Mouse (Mus musculus): ENCODE results near the gene Acat2.
"Not testable (repeated sequence)": the region's sequence is repeated elsewhere in the genome, so short reads cannot be mapped to it uniquely, and the experiment has no call there.

Gene Acat2

GRCm38 (mm10) chr17:12960331-12960873 lies at the start of gene Acat2:
TSS of gene Acat2 (minus strand) at chr17:12960747.
- DNase-seq (ENCODE audit: low spot score): peak; percentile 91

- DNase-seq (ENCODE audit: low spot score): no peak
Measured at GRCm38 (mm10) chr17:13009887-13010286, 49.3 kb upstream of the Acat2 start.

DNA sequence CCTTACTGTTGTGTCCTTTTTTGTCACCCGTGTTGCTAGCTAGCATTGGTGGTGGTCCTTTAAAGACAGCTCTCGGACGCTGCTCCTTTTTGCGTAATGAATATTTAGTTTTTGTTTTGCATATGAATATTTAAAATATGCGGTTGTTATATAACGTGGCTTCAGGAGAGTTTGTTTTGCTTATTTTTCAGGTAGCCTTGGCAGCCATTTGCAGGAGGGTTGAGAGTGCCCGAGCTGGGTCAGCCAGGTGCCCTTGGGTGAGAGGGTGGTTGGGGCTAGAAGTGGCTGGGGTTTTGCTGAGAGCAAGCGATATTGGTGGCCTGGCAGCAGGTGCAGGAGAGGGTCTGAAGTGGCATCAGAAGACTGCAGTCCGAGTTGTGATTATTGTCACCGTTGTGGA lies 48.0 kb upstream of the Acat2 start:
- DNase-seq (ENCODE audit: low spot score): no peak

DNA sequence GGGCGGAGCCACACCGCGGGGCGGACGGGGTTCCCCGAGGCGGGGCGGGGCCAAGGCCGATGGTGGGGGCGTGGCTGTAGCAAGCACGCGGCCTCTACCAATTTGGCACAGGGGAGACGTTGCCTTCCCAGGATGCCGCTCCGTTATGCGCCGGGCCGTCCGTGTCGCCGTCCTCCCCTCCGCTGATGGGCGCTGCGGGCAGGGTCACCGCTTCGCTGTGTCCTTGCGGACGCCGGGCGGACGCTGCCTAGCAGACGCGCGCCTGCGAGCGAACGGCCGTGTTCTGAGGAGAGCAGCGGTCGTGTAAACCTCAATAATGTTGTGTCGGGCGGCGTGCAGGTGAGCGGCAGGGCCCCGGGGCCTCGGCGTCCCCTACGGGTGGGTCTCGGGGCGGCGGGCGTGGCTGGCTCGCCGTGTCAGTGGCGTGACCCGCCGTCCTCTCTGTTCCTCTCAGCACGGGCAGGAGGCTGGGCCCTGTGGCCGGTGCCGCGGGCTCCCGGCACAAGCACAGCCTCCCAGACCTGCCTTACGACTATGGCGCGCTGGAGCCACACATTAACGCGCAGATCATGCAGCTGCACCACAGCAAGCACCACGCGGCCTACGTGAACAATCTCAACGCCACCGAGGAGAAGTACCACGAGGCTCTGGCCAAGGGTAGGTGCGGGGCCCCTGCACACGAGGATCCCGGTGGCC lies 47.3 kb upstream of the Acat2 start:
- peak; percentile 99 for DNase-seq (ENCODE audit: low spot score)

GRCm38 (mm10) chr17:13006984-13007383 lies 46.4 kb upstream of the Acat2 start:
- DNase-seq (ENCODE audit: low spot score): no peak

DNA sequence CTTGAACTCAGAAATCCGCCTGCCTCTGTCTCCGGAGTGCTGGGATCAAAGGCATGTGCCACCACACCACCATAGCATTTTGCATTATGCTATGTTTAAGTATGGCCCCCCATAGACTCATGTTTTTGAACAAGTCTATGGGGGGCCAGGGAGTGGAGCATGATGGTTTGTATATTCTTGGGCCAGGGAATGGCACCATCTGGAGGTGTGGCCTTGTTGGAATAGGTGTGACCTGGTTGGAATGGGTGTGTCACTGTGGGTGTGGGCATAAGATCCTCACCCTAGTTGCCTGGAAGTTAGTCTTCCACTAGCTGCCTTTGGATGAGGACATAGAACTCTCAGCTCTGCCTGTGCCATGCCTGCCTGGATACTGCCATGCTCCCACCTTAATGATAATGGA lies 46.0 kb upstream of the Acat2 start, which contains the start of gene Sod2:
Gene Sod2 (plus strand): TSS at position 301 of the 400 bp plus-strand sequence.
- not testable (repeated sequence) for DNase-seq (ENCODE audit: low spot score)

DNA sequence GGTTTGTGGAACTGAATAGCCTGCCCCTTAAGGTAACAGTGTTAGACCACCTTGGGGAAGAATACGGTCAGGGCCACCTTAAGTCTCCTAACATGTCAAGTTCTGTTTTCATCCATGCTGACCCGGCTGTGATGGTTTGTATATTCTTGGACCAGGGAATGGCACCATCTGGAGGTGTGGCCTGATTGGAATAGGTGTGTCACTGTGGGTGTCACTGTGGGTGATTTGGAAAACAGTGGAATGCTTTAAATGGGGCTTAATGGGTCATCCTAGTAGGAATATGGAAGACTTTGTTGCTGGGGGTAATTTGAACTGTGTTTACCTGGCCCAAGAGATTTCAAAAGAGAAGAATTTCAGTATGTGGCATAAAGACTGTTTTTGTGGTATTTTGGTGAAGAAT lies 43.9 kb upstream of the Acat2 start:
- DNase-seq (ENCODE audit: low spot score): not testable (repeated sequence)

- DNase-seq (ENCODE audit: low spot score): not testable (repeated sequence)
Measured at GRCm38 (mm10) chr17:13002243-13002642, 41.7 kb upstream of the Acat2 start.

GRCm38 (mm10) chr17:12999069-12999468 lies 38.5 kb upstream of the Acat2 start:
- DNase-seq (ENCODE audit: low spot score): no peak

GRCm38 (mm10) chr17:12997890-12998289 lies 37.3 kb upstream of the Acat2 start:
- no peak for DNase-seq (ENCODE audit: low spot score)

DNA sequence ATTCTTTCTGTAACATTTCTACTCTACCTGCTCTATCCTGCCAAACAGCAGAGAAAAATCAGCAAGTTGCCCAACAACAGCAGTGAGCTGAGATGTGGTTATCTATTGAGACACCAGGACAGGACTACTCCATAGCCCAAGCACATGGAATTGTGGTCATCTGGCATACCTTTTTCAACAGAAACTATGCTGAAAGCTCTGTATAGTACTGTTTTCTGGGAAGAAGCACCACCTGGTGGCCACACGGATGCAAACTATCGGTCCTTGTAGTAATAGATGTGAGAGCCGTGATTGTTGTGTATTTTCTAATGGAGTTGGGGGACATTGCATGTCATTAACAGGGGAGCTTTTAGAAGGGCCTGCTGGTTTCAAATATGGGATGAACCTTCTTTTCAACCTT lies 35.8 kb upstream of the Acat2 start:
- DNase-seq (ENCODE audit: low spot score): no peak

DNA sequence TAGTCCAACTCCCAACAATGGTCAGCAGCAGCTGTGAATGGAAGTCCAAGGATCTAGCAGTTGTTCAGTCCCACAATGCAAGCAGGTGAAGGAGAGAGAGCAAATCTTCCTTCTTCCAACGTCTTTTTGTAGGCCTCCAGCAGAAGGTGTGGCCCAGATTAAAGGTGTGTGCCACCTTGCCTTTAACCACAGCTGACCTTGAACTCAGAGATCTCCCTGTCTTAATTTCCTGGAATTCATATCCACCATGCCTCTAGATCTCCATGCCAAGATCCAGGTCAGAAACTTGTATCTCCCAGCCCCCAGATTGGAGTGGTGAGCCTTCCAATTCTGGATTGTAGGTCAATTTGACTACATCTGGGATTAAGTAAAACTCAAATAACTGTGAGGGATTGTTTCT lies 33.5 kb upstream of the Acat2 start, which contains the start of gene Wtap:
Gene Wtap (minus strand): TSS at position 101 of the 400 bp plus-strand sequence.
- DNase-seq (ENCODE audit: low spot score): no peak

DNA sequence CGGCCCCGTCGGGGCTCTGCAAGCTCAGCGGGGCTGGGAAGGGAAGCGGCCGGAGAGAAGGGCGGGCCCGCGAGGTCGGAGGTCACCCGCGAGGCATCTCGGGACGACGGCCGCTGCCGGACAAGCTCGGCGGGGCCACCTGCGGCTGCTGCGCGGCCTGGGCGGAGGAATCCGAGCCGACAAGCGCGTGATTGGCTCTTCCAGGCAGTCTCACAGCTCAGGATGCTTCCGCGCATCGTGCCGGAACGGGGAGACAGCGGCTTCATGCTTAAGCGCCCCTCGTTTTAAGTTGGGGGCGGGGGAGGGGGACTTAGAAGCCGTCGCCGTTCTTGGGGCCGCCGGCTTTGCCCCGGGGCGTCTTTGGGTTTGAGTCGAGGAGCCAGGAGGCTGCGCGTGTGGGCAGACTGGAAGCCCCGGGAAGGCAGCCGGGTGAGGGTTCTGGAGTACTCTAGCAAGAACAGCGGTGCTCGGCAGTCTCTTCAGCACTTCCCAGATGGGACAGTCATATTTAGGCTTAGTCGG lies 32.0 kb upstream of the Acat2 start:
- peak; percentile 87 for DNase-seq (ENCODE audit: low spot score)

GRCm38 (mm10) chr17:12991635-12992358 lies 31.2 kb upstream of the Acat2 start:
- peak; percentile 87 for DNase-seq (ENCODE audit: low spot score)

DNA sequence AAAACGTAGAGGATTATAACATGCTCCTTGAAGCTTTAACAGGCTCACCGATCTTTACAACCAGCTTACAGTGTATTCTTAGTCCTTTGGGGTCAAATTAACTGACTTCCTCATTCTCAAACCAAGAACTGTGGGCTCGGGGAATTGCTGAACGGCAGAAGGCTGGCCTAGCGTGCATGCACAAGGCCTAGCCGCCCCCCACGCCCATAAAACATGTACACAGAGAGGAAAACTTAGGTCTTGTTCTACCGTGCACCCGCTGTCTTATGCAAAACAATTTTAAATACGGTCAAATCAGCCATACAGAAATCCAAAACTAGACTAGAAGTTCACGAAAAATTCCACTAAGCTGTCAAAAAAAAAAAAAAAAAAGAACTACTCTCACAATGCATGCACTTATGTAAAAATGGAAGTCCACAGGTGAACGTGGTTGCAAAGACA lies 30.7 kb upstream of the Acat2 start:
- DNase-seq (ENCODE audit: low spot score): no peak

DNA sequence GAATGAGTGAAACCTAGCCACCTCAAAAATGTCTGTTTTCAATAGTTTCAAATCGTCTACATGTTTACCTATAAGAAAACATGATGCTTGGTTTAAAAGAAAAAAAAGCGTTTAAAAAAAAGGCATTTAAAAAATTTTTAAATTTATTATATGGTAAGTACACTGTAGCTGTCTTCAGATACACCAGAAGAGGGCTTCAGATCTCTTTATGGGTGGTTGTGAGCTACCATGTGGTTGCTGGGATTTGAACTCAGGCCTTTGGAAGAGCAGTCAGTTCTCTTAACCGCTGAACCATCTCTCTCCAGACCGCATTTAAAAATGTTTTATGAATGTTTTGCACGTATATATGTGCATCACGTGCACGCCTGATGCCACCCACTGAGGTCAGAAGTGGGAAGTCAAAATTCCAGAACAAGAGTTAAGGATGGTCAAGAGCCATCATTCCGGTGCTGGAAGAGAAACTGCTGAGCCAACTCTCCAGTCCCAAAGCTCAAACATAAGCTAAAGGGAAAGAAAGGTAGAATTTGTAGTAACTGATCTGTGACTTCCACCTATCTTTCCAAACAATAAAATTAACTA lies 30.1 kb upstream of the Acat2 start:
- DNase-seq (ENCODE audit: low spot score): no peak

DNA sequence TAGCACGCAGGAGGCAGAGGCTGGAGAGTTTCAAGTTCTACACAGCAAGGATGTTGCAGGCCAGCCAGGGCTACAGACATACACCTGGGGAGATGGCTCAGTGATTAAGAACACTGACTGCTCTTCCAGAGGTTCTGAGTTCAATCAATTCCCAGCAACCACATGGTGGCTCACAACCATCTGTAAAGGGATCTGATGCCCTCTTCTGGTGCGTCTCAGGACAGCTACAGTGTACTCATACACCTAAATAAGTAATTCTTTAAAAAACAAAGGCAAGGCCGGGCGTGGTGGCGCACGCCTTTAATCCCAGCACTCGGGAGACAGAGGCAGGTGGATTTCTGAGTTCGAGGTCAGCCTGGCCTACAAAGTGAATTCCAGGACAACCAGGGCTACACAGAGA lies 27.5 kb upstream of the Acat2 start:
- not testable (repeated sequence) for DNase-seq (ENCODE audit: low spot score)

DNA sequence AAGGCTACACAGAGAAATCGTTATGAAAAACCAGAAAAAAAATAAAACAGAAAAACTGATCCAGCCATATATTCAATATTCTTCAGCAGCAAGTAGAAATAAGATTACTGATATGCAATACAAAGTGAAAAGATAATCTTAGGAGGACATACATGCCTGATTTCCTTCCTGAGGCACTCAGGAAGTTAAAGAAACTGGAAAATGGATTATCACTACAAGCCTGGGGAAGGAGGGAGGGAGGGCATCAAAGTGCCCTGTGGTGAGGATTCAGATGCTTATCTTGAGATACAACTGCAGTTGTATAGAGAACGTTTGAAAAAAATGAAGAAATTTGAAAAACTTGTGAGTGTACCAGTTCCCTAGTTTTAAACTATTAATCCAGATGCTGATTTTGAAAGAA lies 23.4 kb upstream of the Acat2 start:
- no peak for DNase-seq (ENCODE audit: low spot score)

DNA sequence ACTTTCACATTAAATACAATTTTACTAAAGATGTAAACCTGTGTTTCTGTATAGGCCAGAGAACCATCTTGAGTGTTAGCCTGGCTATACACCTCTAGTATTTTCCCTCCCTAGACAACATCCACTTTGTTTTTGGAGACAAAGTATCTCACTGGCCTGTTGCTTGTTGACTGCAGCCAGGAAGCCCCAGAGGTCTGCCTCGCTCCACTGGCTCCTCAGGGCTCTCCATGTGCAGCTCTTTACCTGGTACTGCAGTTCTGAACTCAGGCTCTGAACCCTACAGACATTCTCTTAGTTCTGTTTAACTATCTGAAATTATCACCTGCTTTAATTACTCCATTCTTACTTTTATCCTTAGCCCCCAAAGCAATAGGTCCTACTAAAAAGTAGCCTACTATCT lies 18.0 kb upstream of the Acat2 start:
- DNase-seq (ENCODE audit: low spot score): no peak

DNA sequence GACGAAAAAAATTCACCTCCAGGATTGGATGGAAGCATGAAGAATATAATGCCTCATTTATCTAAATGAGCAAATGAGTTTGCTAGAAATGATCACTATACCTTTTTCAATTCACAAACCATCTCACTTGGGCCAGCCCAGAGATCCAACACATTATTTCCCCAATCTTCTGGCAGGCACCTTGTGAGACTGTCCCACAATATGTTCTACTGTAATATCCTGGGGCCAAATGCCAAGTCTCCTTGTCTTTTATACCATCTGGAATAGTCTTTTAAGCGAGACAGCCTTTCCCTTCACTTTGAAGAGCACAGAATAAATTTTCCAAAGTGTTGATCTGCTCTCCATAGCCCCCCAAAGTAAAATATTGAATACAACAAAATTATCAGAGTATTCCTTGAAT lies 13.3 kb upstream of the Acat2 start:
- no peak for DNase-seq (ENCODE audit: low spot score)

GRCm38 (mm10) chr17:12967173-12967572 lies 6.6 kb upstream of the Acat2 start:
- DNase-seq (ENCODE audit: low spot score): no peak

DNA sequence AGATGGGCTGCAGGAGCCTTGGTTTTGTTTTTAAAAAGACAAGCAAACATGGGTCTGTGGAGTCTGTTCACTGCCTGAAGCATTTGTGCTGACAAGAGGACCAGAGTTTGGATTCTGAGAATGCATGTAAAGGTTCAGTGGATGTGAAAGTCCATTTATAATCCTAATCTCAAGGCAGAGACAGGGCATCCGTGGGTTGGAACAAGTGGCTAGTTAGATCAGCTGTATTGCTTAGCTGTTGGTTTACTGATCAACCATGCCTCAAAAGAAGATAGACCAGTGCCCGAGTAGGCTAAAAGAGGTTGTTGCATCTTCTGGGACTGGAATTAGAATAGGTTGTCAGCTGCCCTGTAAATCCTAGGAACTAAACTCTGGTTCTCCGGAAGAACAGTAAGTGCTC lies 2.9 kb upstream of the Acat2 start:
- DNase-seq (ENCODE audit: low spot score): no peak

GRCm38 (mm10) chr17:12959377-12959776 lies 1.2 kb downstream of the Acat2 start:
- DNase-seq (ENCODE audit: low spot score): not testable (repeated sequence)

Data from spleen, adult 12 weeks (tissue).